Mouse (Mus musculus): ENCODE data around the gene Ctnna3.

DNA sequence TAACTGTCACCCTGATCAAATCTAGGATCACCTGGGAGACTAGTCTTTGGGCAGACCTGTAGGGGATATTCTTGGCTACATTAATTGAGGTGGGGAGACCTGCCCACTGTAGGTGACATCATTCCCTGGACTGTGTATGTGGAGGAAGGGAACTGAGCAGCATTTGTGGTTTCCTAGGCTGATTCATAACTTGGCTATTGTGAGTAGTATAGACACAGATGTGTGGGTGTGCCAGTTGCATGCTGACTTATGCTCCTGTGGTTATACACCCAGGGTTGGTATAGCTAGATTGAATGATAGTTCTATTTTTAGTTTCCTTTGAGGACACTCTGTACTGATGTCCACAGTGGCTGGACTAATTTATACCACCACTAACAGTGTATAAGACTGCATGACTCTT, 141.7 kb downstream of the Ctnna3 start:
- no peak for TF ChIP-seq CTCF (IDR thresholded peaks at IDR 0.05; ENCODE audit: borderline replicate concordance, extremely low read depth, insufficient read depth, insufficient read length)
- TF ChIP-seq POLR2A (IDR thresholded peaks at IDR 0.05; ENCODE audit: borderline replicate concordance, extremely low read depth, insufficient read depth, insufficient read length, poor library complexity, severe bottlenecking): no peak

All from brain, embryonic 14.5 days (tissue).